ENCODE assay signal across 8 mouse cellular contexts in genomic region chr9:75050003-75050402, GRCm38 (mm10). TPM values are rescaled to one million over a fixed set of nuclear protein-coding genes. Genes with fewer than 3 reads are reported as not detected.
DNase-seq lines count a peak whose midpoint lies in the region; ATAC-seq and TF ChIP-seq lines count a peak whose summit lies in the region.

No protein-coding gene starts in this region.

- 0 out of 2 replicates have a peak, but pooled peaks cover 5% of the 10 kb centered on the region for H3K4me1 ChIP-seq in E14TG2a.4 (replicated peaks; ENCODE audit: low read depth, low read length)
- H3K4me1 ChIP-seq in embryonic facial prominence, embryonic 10.5 days, result no peaks in the 10 kb centered on the region
- H3K4me1 ChIP-seq in heart, embryonic 12.5 days (replicated peaks), result peaks cover 5% of the 10 kb centered on the region
- H3K4me1 ChIP-seq in lung, embryonic 16.5 days (replicated peaks; ENCODE audit: control insufficient read depth, insufficient read depth, low read length), result peaks cover 9% of the 10 kb centered on the region; the same call in 1 of the 2 replicates

- H3K9ac ChIP-seq in heart, embryonic 12.5 days, result 0 out of 2 replicates have a peak overlapping the region, but pooled peaks have one; percentile 36
- no peak overlapping the region for H3K9ac ChIP-seq in lung, embryonic 16.5 days (ENCODE audit: low read length)

- peaks cover 60% of the 10 kb centered on the region for H3K36me3 ChIP-seq in E14TG2a.4 (ENCODE audit: insufficient read depth, low read length)
- H3K36me3 ChIP-seq in embryonic facial prominence, embryonic 10.5 days (replicated peaks), result peaks cover 39% of the 10 kb centered on the region
- peaks cover 11% of the 10 kb centered on the region for H3K36me3 ChIP-seq in heart, embryonic 12.5 days
- H3K36me3 ChIP-seq in lung, embryonic 16.5 days (ENCODE audit: control insufficient read depth, insufficient read depth, low read length), result peaks cover 5% of the 10 kb centered on the region; the same call in 1 of the 2 replicates

- H3K4me3 ChIP-seq in E14TG2a.4 (replicated peaks; ENCODE audit: low read length), result no peak overlapping the region
- no peak overlapping the region for H3K4me3 ChIP-seq in embryonic facial prominence, embryonic 10.5 days
- no peak overlapping the region for H3K4me3 ChIP-seq in heart, embryonic 12.5 days
- H3K4me3 ChIP-seq in lung, embryonic 16.5 days (ENCODE audit: low read length), result no peak overlapping the region

- H3K4me2 ChIP-seq in heart, embryonic 12.5 days, result no peak overlapping the region
- no peak overlapping the region for H3K4me2 ChIP-seq in lung, embryonic 16.5 days (ENCODE audit: low read depth, low read length)

- 42% methylated on average over 3 of the region's 3 CpGs for WGBS in embryonic facial prominence, embryonic 10.5 days
- WGBS in heart, embryonic 12.5 days, result 31% methylated on average over 3 of the region's 3 CpGs
- 20% methylated on average over 3 of the region's 3 CpGs for WGBS in lung, embryonic 16.5 days

- H3K9me3 ChIP-seq in E14TG2a.4 (ENCODE audit: low read length), result no peaks in the 10 kb centered on the region
- no peaks in the 10 kb centered on the region for H3K9me3 ChIP-seq in embryonic facial prominence, embryonic 10.5 days
- no peaks in the 10 kb centered on the region for H3K9me3 ChIP-seq in heart, embryonic 12.5 days (replicated peaks)
- no peaks in the 10 kb centered on the region for H3K9me3 ChIP-seq in lung, embryonic 16.5 days (ENCODE audit: control insufficient read depth, low read length)

- no peak; the same call in 1 of the 2 replicates for ATAC-seq in heart, embryonic 12.5 days (ENCODE audit: insufficient number of reproducible peaks, low FRiP score)
- peak; percentile 51; the same call in 1 of the 2 replicates for ATAC-seq in lung, embryonic 16.5 days (ENCODE audit: low read depth)

- H3K27me3 ChIP-seq in E14TG2a.4 (ENCODE audit: insufficient read depth, low read length), result no peaks in the 10 kb centered on the region
- H3K27me3 ChIP-seq in embryonic facial prominence, embryonic 10.5 days (replicated peaks; ENCODE audit: low read depth, poor library complexity, severe bottlenecking), result no peaks in the 10 kb centered on the region
- no peaks in the 10 kb centered on the region for H3K27me3 ChIP-seq in heart, embryonic 12.5 days (replicated peaks)
- H3K27me3 ChIP-seq in lung, embryonic 16.5 days (ENCODE audit: control insufficient read depth, insufficient read depth, low read depth, low read length), result no peaks in the 10 kb centered on the region

- TF ChIP-seq CTCF in E14TG2a.4 (conservative IDR thresholded peaks at IDR 0.05; ENCODE audit: low read length), result peak; percentile 94

- DNase-seq in adrenal gland, postnatal 10 days, result peak; percentile 70
- peak; percentile 49 for DNase-seq in embryonic facial prominence, embryonic 10.5 days (ENCODE audit: low spot score)
- peak; percentile 88 for DNase-seq in layer of hippocampus, adult 11-12 months (ENCODE audit: low spot score)
- peak; percentile 28 for DNase-seq in ovary, postnatal 36 days (ENCODE audit: low spot score)
- DNase-seq in yolk sac, embryonic 10.5 days (ENCODE audit: low spot score), result peak; percentile 45

- H3K27ac ChIP-seq in embryonic facial prominence, embryonic 10.5 days (replicated peaks), result no peak overlapping the region
- no peak overlapping the region for H3K27ac ChIP-seq in heart, embryonic 12.5 days (ENCODE audit: poor library complexity, severe bottlenecking)
- H3K27ac ChIP-seq in lung, embryonic 16.5 days (ENCODE audit: low read length), result no peak overlapping the region

RNA-seq across cellular contexts. Expression of gene Arpp19, which starts 12.6 kb away (rescaled TPM):
- total RNA-seq in adrenal gland, postnatal 10 days (2021), result 100 to 1,000 TPM; 232 to 259 TPM
- polyA plus RNA-seq in embryonic facial prominence, embryonic 10.5 days (2016; fragmentation: Nextera tagmentation; extraction: Ambion mirVana), result 365 and 391 TPM in 2 replicates
- 265 and 268 TPM in 2 replicates for polyA plus RNA-seq in heart, embryonic 12.5 days (2016; fragmentation: Nextera tagmentation; extraction: Ambion mirVana)
- polyA plus RNA-seq in lung, embryonic 16.5 days (2015; fragmentation: Nextera tagmentation; extraction: Ambion mirVana), result 257 and 306 TPM in 2 replicates

RNA-seq across cellular contexts. Expression of gene Myo5a, which starts 20.8 kb away (rescaled TPM):
- total RNA-seq in adrenal gland, postnatal 10 days (2021), result 10 to 100 TPM; 23.9 to 30.5 TPM
- polyA plus RNA-seq in embryonic facial prominence, embryonic 10.5 days (2016; fragmentation: Nextera tagmentation; extraction: Ambion mirVana), result 18.9 and 21.2 TPM in 2 replicates
- 15.8 and 17.4 TPM in 2 replicates for polyA plus RNA-seq in heart, embryonic 12.5 days (2016; fragmentation: Nextera tagmentation; extraction: Ambion mirVana)
- polyA plus RNA-seq in lung, embryonic 16.5 days (2015; fragmentation: Nextera tagmentation; extraction: Ambion mirVana), result 7.1 and 8.6 TPM in 2 replicates

Comparison
In these comparisons a context has a peak if more than half of its experiments do, and no peak if none do; other contexts are left out.
1. DNase-seq: peak in every context shown above with its lines; median percentile 88 in layer of hippocampus, adult 11-12 months; 70 in adrenal gland, postnatal 10 days; 49 in embryonic facial prominence, embryonic 10.5 days; 45 in yolk sac, embryonic 10.5 days; 28 in ovary, postnatal 36 days.